Mouse (Mus musculus): ENCODE measurements around the gene Hcn2.

DNA sequence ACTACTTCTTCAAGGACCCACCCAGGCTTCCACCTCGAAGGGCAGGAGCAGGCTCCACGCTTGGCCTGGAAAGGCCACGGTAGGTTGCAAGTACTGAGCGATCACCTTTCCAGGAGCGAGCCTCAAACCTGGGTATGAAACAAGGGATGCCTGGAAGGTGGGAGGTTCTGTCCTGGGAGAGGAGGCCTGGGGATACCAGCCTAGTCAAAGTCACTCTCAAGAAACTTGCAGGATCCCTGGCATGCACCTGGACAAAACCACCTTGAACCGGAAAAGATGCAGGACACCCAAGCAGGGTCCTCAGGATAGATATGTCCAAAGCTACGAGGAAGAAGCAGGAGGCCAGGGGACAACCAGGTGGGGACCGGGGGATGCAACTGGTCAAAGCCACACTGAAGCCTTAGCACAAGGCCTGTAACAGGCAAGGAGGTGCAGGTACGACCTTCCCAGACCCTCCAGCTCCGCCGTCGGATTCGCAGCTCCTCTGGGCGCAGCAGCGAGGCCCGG is 49.6 kb downstream of the Hcn2 start:
- TF ChIP-seq CTCF (conservative IDR thresholded peaks at IDR 0.05 in 1 of 2, IDR thresholded peaks at IDR 0.05 in 1 of 2; ENCODE audit: low read depth in 2 of 2, low read length in 2 of 2) (no peak), NELFE (IDR thresholded peaks at IDR 0.05; ENCODE audit: low read depth, low read length) (no peak), USF1 (IDR thresholded peaks at IDR 0.05; ENCODE audit: low read depth, low read length) (no peak), ZNF384 (IDR thresholded peaks at IDR 0.05; ENCODE audit: low read depth, low read length) (no peak)

Data from CH12.LX (cell line).